Mouse (Mus musculus): Measurements from ENCODE around the gene Ppid. TPM values are rescaled to one million over a fixed set of nuclear protein-coding genes. Genes with fewer than 3 reads are reported as not detected.

Gene Ppid
- polyA plus RNA-seq, 1 experiment from 2014 or later, result 67.7 TPM

GRCm38 (mm10) chr3:79628561-79629415 is 37.6 kb downstream of the Ppid start, which contains the start of gene 4930579G24Rik:
Gene 4930579G24Rik, plus strand, starts transcription at chr3:79629079.
- under 1% methylated on average over 60 of the region's 60 CpGs for WGBS (ENCODE audit: insufficient replicate concordance)
- Histone ChIP-seq H3K36me3 (ENCODE audit: control insufficient read depth, insufficient read depth) (peaks cover 20% of the 10 kb centered on the region), H3K4me1 (ENCODE audit: control insufficient read depth, low read depth, low read length) (peaks cover 9% of the 10 kb centered on the region), H3K27me3 (ENCODE audit: control insufficient read depth, insufficient read depth, low read depth, low read length) (no peaks in the 10 kb centered on the region), H3K9me3 (replicated peaks; ENCODE audit: control insufficient read depth, low read length) (no peaks in the 10 kb centered on the region; the same call in 1 of the 2 replicates), H3K27ac (ENCODE audit: low read length) (peak within 1 kb of the TSS; percentile 90), H3K9ac (ENCODE audit: low read depth, low read length) (peak within 1 kb of the TSS; percentile 93), H3K4me3 (ENCODE audit: low read depth, low read length) (peak within 1 kb of the TSS; percentile 91), H3K4me2 (ENCODE audit: low read depth, low read length) (peak within 1 kb of the TSS; percentile 89)
- peak; percentile 98 for ATAC-seq (ENCODE audit: low read depth)

GRCm38 (mm10) chr3:79629416-79629730 is 38.2 kb downstream of the Ppid start, which contains the start of gene Etfdh:
Gene Etfdh, minus strand, starts transcription at chr3:79629500.
- Histone ChIP-seq H3K9me3 (replicated peaks; ENCODE audit: control insufficient read depth, low read length) (no peaks in the 10 kb centered on the region; the same call in 1 of the 2 replicates), H3K4me2 (ENCODE audit: low read depth, low read length) (peak within 1 kb of the TSS; percentile 89), H3K27me3 (ENCODE audit: control insufficient read depth, insufficient read depth, low read depth, low read length) (no peaks in the 10 kb centered on the region), H3K4me3 (ENCODE audit: low read depth, low read length) (peak within 1 kb of the TSS; percentile 91), H3K36me3 (ENCODE audit: control insufficient read depth, insufficient read depth) (peaks cover 22% of the 10 kb centered on the region), H3K9ac (ENCODE audit: low read depth, low read length) (peak within 1 kb of the TSS; percentile 93), H3K4me1 (ENCODE audit: control insufficient read depth, low read depth, low read length) (peaks cover 9% of the 10 kb centered on the region), H3K27ac (ENCODE audit: low read length) (peak within 1 kb of the TSS; percentile 90)
- WGBS (ENCODE audit: insufficient replicate concordance), result 2% methylated on average over 11 of the region's 11 CpGs
- peak; percentile 20 for ATAC-seq (ENCODE audit: low read depth)

DNA sequence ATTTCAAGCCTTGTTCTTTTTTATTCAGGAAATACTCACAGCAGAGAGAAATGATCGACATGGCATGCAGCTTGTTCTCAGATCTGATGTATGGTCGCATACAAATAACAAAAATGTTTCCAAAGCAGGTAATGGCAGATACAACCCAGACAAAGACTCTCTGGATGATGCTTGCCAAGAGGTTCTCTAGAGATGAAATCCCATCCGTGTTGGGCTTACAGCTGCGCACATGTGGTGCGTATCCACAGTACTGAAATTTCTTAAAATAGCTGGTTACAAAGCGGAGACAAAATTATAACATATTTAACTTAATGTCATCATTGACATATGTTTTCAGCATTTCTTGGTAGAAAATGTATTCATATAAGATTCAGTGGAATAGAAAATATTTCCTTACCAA is 61.0 kb downstream of the Ppid start:
- H3K9ac ChIP-seq (ENCODE audit: low read depth, low read length), result no peak overlapping the region
- H3K27ac ChIP-seq (ENCODE audit: low read length), result no peak overlapping the region
- H3K27me3 ChIP-seq (ENCODE audit: control insufficient read depth, insufficient read depth, low read depth, low read length), result no peaks in the 10 kb centered on the region
- no peaks in the 10 kb centered on the region for H3K36me3 ChIP-seq (ENCODE audit: control insufficient read depth, insufficient read depth)
- no peak for ATAC-seq (ENCODE audit: low read depth)
- WGBS (ENCODE audit: insufficient replicate concordance), result 78% methylated on average over 6 of the region's 6 CpGs
- H3K4me1 ChIP-seq (ENCODE audit: control insufficient read depth, low read depth, low read length), result no peaks in the 10 kb centered on the region
- H3K4me3 ChIP-seq (ENCODE audit: low read depth, low read length), result no peak overlapping the region
- no peak overlapping the region for H3K4me2 ChIP-seq (ENCODE audit: low read depth, low read length)
- no peaks in the 10 kb centered on the region for H3K9me3 ChIP-seq (replicated peaks; ENCODE audit: control insufficient read depth, low read length)

Other genes starting within 250 kb of the Ppid start
- 3.2 and 3.5 TPM in 2 replicates for gene Fnip2, start 23.5 kb upstream of the Ppid start, polyA plus RNA-seq (2015; fragmentation: Nextera tagmentation; extraction: Ambion mirVana)
- 13.1 and 17.5 TPM in 2 replicates for gene 4930579G24Rik, start 37.7 kb downstream of the Ppid start, polyA plus RNA-seq (2015; fragmentation: Nextera tagmentation; extraction: Ambion mirVana)
- 55.0 and 56.8 TPM in 2 replicates for gene Etfdh, start 38.2 kb downstream of the Ppid start, polyA plus RNA-seq (2015; fragmentation: Nextera tagmentation; extraction: Ambion mirVana)
- not detected in 2 replicates for gene Rxfp1, start 146.5 kb downstream of the Ppid start, polyA plus RNA-seq (2015; fragmentation: Nextera tagmentation; extraction: Ambion mirVana)

All from liver, embryonic 16.5 days (tissue).